Mouse (Mus musculus) liver, embryonic 15.5 days (tissue): ENCODE data around the gene Satb2. TPM values are rescaled to one million over a fixed set of nuclear protein-coding genes. Genes with fewer than 3 reads are reported as not detected.

Experiments
- ATAC-seq: fragments of 200-750 bp; cut with Nextera tagmentation; 2 replicates; pipeline ENCODE4 v1.8.0; 2017; ENCODE audit warnings: moderate number of reproducible peaks, mild to moderate bottlenecking, moderate library complexity; ENCODE audit not compliant: insufficient read depth
- H3K27ac ChIP-seq: fragments of 300-500 bp; sonication (generic); replicated peaks from 2 replicates; pipeline ENCODE4 v1.5.1; 2015; ENCODE audit warnings: mild to moderate bottlenecking, inconsistent platforms
- H3K27me3 ChIP-seq: fragments of 300-500 bp; sonication (generic); 2 replicates; pipeline ENCODE4 v1.6.1; 2015; ENCODE audit warnings: mild to moderate bottlenecking, inconsistent platforms
- H3K36me3 ChIP-seq: fragments of 300-500 bp; sonication (generic); replicated peaks from 2 replicates; pipeline ENCODE4 v1.6.1; 2015; ENCODE audit warnings: moderate library complexity, mild to moderate bottlenecking, inconsistent platforms
- H3K4me1 ChIP-seq: fragments of 300-500 bp; sonication (generic); replicated peaks from 2 replicates; pipeline ENCODE4 v1.6.1; 2015; ENCODE audit warnings: inconsistent platforms
- H3K4me2 ChIP-seq: fragments of 300-500 bp; sonication (generic); 2 replicates; pipeline ENCODE4 v1.6.1; 2015; ENCODE audit warnings: moderate library complexity, mild to moderate bottlenecking, inconsistent platforms
- H3K4me3 ChIP-seq: fragments of 300-500 bp; sonication (generic); replicated peaks from 2 replicates; pipeline ENCODE4 v1.5.1; 2015; ENCODE audit warnings: mild to moderate bottlenecking, inconsistent platforms
- H3K9ac ChIP-seq: fragments of 300-500 bp; sonication (generic); 2 replicates; pipeline ENCODE4 v1.6.1; 2015; ENCODE audit warnings: moderate library complexity, mild to moderate bottlenecking, inconsistent platforms
- H3K9me3 ChIP-seq: fragments of 300-500 bp; sonication (generic); replicated peaks from 2 replicates; pipeline ENCODE4 v1.6.1; 2016; ENCODE audit warnings: inconsistent platforms
- WGBS: fragments of 180-500 bp; shearing (Covaris S2); methylation state at CpG from one replicate; pipeline ENCODE4 v1.1.7; 2015; ENCODE audit warnings: mixed read lengths; ENCODE audit not compliant: insufficient replicate concordance; 5-methylcytosine and 5-hydroxymethylcytosine counted together
- microRNA-seq: library from miRNA; unstranded; fragments of <30 nt; microRNA quantifications from one replicate; pipeline ENCODE4, GENCODE M21; 2016
- polyA plus RNA-seq: library from polyadenylated mRNA; unstranded; fragments of >200 nt; fragmentation: Nextera tagmentation; extraction: Ambion mirVana; gene quantifications from 2 replicates; pipeline ENCODE4 v1.2.1, GENCODE M21; 2015

The Satb2 gene
- polyA plus RNA-seq, 1 experiment from 2014 or later: 0.02 TPM

DNA sequence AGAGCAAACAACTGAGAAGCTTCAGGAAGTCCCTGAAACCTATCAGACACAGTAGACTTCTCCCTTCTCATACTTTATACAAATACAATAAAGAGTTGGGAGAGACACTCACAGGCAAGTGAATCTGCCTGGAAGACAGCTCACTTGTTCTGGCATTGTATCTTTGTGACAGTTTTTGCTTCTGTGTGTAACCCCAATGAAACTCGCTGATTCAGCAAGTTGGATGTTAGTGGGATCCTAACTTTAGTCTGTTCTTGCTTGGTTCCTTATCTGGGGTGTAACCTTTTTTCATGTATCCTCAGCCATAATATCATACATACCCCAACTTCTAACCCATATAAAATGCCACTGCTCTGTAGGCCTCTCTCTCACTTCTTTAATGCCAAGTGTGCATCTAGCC is 216.9 kb downstream of the Satb2 start:
- Histone ChIP-seq H3K4me2 (no peak overlapping the region), H3K27me3 (no peaks in the 10 kb centered on the region), H3K9ac (no peak overlapping the region), H3K9me3 (no peaks in the 10 kb centered on the region), H3K4me1 (no peaks in the 10 kb centered on the region), H3K36me3 (no peaks in the 10 kb centered on the region), H3K4me3 (no peak overlapping the region), H3K27ac (no peak overlapping the region)
- ATAC-seq: no peak
- WGBS: 47% methylated on average over 1 of the region's 1 CpGs

DNA sequence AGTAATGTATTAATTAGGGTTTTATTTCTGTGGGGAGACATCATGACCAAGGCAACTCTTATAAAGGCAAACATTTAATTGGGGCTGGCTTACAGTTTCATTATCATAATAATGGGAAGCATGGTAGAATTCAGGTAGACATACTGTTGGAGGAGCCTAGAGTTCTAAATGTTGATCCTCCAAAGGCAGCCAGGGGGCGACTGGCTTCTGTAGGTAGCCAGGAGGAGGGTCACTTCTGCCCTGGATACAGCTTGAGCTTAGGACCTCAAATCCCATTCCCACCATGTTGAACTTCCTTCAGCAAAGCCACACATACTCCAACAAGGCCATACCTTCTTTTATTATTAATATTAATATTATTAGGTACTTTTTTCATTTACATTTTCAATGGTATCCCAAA is 225.2 kb downstream of the Satb2 start:
- Histone ChIP-seq H3K9me3 (no peaks in the 10 kb centered on the region), H3K4me2 (no peak overlapping the region), H3K36me3 (no peaks in the 10 kb centered on the region), H3K4me3 (no peak overlapping the region), H3K27me3 (no peaks in the 10 kb centered on the region), H3K9ac (no peak overlapping the region), H3K27ac (no peak overlapping the region), H3K4me1 (no peaks in the 10 kb centered on the region)
- 29% methylated on average over 1 of the region's 1 CpGs for WGBS
- no peak for ATAC-seq

DNA sequence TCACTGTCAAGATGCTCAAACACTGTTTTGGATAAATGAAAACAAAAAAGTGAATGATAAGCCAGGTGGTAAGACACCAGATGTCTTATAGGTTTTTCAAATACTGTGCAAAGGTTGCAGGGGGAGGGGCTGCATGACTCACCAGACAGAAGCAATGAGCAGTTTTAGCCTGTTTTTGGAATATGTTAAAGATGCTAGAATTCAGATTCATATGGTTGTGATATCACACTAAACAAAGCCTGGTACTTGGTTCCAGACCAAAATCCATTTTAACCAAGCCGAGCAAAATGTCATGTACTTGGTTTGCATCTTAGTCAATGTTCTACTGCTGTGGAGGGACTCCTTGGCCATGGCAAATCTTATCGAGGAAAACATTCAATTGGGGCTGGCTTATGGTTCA is 227.8 kb downstream of the Satb2 start:
- Histone ChIP-seq H3K9me3 (no peaks in the 10 kb centered on the region), H3K4me3 (no peak overlapping the region), H3K27ac (no peak overlapping the region), H3K4me1 (no peaks in the 10 kb centered on the region), H3K27me3 (no peaks in the 10 kb centered on the region), H3K9ac (no peak overlapping the region), H3K36me3 (no peaks in the 10 kb centered on the region), H3K4me2 (no peak overlapping the region)
- no peak for ATAC-seq
- WGBS: 58% methylated on average over 2 of the region's 2 CpGs

DNA sequence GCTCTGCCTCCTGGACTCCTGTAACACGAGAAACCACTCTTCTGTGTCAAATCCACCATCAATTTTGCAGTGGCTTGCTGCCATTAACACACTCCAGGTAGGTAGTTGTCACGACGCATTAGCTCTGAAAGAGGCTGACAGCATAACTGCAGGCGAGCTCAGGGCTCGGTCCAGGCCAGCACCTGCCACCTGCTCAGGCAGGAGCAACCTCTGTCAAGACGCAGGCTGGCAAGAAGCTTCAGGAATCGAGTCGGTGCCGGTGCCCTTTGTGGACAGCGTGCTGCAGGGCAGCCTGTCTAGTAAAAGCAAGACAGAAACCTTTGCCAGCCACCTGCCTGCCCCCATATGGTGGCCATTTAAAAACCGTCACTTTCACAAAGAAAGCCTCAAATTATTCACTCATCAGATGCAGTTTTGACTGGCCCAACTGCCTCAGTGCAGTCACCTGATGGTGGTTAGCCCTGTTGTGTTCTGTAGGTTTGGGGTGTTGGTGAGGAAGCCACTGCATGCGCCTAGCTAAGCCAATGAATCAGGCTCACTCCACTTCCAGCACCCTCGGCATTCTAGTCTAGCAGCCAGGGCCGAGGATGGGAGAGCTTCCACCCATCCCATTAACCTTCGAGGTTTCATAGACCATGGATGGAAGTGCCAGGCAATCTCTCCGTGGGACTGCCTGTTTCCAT is 228.7 kb downstream of the Satb2 start:
- Histone ChIP-seq H3K36me3 (no peaks in the 10 kb centered on the region), H3K27ac (no peak overlapping the region), H3K9me3 (no peaks in the 10 kb centered on the region), H3K4me1 (no peaks in the 10 kb centered on the region), H3K4me2 (no peak overlapping the region), H3K27me3 (no peaks in the 10 kb centered on the region), H3K9ac (no peak overlapping the region), H3K4me3 (no peak overlapping the region)
- WGBS: 71% methylated on average over 16 of the region's 16 CpGs
- ATAC-seq: no peak

DNA sequence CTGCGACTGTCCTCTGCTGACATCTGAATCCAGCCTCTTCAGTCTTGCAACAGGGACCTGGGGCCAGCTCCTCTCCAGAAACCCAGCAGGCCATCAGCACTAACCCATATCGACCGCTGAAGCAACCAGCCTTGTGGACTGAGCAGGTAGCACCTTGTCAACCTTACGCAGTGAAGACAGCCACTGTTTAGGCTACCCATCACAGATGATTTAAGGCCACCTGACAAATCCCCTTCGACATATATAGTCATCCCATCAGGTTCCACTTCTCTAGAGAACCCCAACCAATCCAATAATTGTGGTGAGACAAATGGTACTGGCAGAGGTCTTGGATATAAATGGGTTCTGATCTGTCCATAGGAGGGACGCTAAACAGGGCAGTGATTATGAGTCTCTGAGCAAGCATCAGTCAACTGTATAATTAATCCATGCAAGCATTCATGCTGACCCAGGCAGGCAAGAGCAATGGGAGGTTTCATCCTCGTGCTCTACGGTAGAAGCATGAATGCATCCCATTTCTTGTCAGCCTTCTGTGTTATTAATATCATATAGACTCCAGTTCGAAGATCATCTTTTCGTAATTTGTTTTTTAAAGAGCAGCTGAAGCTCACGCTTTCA is 229.5 kb downstream of the Satb2 start:
- no peak overlapping the region for H3K27ac ChIP-seq
- no peaks in the 10 kb centered on the region for H3K27me3 ChIP-seq
- H3K9me3 ChIP-seq: no peaks in the 10 kb centered on the region
- H3K36me3 ChIP-seq: no peaks in the 10 kb centered on the region
- 73% methylated on average over 11 of the region's 11 CpGs for WGBS
- no peak overlapping the region for H3K4me2 ChIP-seq
- H3K4me1 ChIP-seq: no peaks in the 10 kb centered on the region
- no peak overlapping the region for H3K9ac ChIP-seq
- ATAC-seq: no peak
- H3K4me3 ChIP-seq: no peak overlapping the region

Small RNAs within 50 kb of the gene (microRNA-seq; reads per million reads assigned to microRNA genes)
- not detected for gene Gm23943
